Mouse (Mus musculus) erythroblast, adult 5-6 weeks (primary cell): ENCODE measurements around the gene Cbll1. TPM values are rescaled to one million over a fixed set of nuclear protein-coding genes. Genes with fewer than 3 reads are reported as not detected.
A peak's percentile ranks its signal among the peaks of the same experiment; 100 is the strongest.
"Not testable (repeated sequence)": the region's sequence is repeated elsewhere in the genome, so short reads cannot be mapped to it uniquely, and the experiment has no call there.

ENCODE experiments used
- ATAC-seq: replicated peaks from 2 replicates; pipeline ENCODE4 v1.8.0; 2016; ENCODE audit warnings: moderate number of reproducible peaks, mild to moderate bottlenecking, moderate TSS enrichment, inconsistent platforms; ENCODE audit not compliant: poor library complexity, low FRiP score, severe bottlenecking
- total RNA-seq, 2 experiments: library from RNA; stranded (forward) in 1 of 2; stranded (reverse) in 1 of 2; fragments of 150-400 nt in 1 of 2; fragments of 200-764, 138-1000 nt in 1 of 2; gene quantifications; 2 replicates each; pipeline versions ENCODE4 v1.2.3 to v1.2.4; 2015 to 2017; ENCODE audit warnings: low replicate concordance in 2 of 2

Gene Cbll1
- total RNA-seq, 2 experiments from 2014 or later, result 2.9 to 10.6 TPM

GRCm38 (mm10) chr12:31501266-31501665 is 1.9 kb upstream of the Cbll1 start:
- ATAC-seq, result no peak

- no peak for ATAC-seq
Observed at GRCm38 (mm10) chr12:31500196-31500595, 780 bp upstream of the Cbll1 start.

DNA sequence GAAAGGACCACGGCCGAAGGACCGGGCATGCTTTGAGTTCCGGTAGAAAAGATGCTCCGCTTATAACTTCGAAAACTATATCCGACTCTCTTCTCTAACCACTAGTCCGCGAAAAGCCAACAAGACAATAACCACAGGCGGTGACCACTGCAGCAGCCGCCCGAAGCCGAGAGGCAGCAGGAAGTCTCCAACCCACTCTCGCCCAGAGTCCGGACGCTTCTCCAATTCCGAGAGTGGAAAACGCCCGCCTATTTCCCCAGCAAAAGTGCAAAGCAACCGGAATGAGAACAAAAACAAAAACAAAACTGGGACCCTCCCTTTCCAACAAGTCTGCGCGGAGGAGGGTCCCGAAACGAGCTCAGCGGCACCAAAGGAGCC is 491 bp downstream of the Cbll1 start:
- ATAC-seq, result peak; percentile 33; the same call in 1 of the 2 replicates

- ATAC-seq, result no peak
Observed at GRCm38 (mm10) chr12:31486431-31486830, 13.0 kb downstream of the Cbll1 start.

GRCm38 (mm10) chr12:31478182-31478581 is 21.2 kb downstream of the Cbll1 start:
- not testable (repeated sequence) for ATAC-seq

GRCm38 (mm10) chr12:31462615-31463014 is 36.8 kb downstream of the Cbll1 start:
- ATAC-seq, result no peak

- ATAC-seq, result no peak
Observed at GRCm38 (mm10) chr12:31461371-31461770, 38.0 kb downstream of the Cbll1 start.

DNA sequence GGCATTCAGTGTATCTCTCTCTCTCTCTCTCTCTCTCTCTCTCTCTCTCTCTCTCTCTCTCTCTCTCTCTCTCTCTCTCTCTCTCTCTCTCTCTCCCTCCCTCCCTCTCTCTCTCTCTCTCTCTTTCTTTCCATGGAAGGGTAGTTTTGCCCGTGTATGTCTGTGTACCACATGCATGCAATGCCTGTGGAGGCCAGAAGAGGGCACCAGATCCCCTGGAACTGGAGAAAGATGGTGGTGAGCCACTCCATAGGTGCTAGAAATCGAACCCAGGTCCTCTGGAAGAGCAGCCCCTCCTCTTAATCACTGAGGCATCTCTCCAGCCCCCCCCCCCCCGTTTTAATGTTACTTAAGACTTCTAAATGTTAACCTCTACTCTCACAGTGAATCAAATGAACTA is 39.1 kb downstream of the Cbll1 start:
- not testable (repeated sequence) for ATAC-seq

- no peak for ATAC-seq
Observed at GRCm38 (mm10) chr12:31458474-31458873, 40.9 kb downstream of the Cbll1 start.

DNA sequence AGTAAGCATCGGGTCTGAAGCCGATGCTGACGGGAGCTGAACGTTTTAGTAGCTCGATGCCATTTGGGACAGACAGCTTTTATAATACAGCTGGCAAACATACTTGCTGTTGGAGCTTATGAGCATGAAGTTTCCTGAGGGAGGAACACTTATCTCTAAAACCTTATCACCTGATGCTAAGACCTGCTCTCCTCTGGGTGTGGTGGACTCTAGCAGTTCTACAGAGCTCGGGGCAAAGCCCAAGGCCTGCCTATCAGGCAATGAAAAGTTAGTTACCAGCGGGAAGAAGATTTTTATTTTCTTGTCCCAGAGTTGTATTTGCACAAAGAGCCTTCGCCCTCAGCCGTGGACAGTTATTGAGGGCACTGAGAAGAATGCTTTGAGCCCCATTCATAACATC is 43.1 kb downstream of the Cbll1 start:
- ATAC-seq, result no peak

- ATAC-seq, result no peak
Observed at GRCm38 (mm10) chr12:31449341-31449740, 50.1 kb downstream of the Cbll1 start.

- ATAC-seq, result no peak
Observed at GRCm38 (mm10) chr12:31444827-31445226, 54.6 kb downstream of the Cbll1 start.

DNA sequence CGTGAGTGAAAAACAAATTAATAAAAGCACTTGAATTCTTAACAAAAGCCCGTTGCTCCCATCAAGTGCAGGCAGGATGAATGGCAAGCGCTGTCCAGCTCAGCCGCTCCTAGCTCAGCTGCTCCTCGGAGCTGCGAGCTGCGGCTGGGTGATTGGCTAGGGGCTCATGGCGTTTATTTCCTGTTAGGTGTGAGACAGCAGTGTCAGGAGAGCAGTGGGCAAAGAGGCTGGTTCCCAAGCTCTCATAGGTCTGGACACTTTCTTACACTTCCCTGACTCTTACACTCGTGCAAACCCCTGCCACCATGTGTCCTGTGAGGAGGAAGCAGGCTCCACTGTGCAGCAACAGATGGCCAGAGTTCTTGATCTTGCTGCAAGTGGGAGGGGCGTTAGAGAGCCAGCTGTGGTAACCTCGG is 55.3 kb downstream of the Cbll1 start:
- no peak for ATAC-seq

DNA sequence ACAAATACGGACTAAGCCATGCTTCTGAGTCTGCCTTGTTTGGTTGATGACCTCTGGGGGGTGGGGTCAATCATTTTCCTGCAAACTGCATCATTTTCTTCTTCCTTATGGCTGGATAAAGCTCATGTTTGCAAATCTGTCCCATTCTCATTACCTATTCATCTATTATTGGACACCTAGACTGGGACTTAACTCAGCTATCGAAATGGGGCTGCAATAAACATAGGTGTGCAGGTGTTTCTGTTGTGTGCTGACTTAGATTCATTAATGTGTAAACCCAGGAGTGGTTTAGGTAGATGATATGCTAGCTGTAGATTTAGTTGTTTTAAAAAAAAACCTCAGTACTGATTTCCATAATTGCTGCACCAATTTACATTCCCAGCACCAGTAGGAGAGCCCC is 59.8 kb downstream of the Cbll1 start:
- no peak for ATAC-seq

DNA sequence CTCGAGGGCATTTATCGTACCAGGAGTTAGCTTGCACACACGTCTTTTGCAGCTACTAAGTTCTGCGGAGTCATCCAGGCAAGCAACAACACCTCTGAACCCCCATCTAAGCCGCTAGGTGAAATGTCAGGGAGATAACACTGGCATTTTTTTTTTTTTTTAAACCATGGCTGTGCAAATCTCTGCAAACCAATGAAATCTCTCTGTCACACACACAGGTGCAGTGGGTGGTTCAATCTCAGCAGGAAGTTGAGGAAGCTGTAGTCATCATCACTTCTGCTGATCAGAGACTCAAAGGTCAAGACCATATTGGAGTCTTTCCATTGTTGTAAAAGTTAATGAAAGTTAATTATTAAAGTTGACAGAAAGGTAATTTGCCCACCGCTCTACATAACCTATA is 61.6 kb downstream of the Cbll1 start:
- no peak for ATAC-seq

Other genes starting within 250 kb of the Cbll1 start
- gene Lamb1, start 234.4 kb downstream of the Cbll1 start, total RNA-seq (2015; ENCODE audit: low replicate concordance), result not detected in 2 replicates
- gene Lamb1, start 234.4 kb downstream of the Cbll1 start, total RNA-seq (2017; ENCODE audit: low replicate concordance), result 0.68 and 1.1 TPM in 2 replicates
- 31.5 and 37.2 TPM in 2 replicates for gene Dld, start 148.2 kb downstream of the Cbll1 start, total RNA-seq (2015; ENCODE audit: low replicate concordance)
- 37.6 and 38.5 TPM in 2 replicates for gene Dld, start 148.2 kb downstream of the Cbll1 start, total RNA-seq (2017; ENCODE audit: low replicate concordance)
- not detected in 2 replicates for gene Slc26a3, start 108.7 kb downstream of the Cbll1 start, total RNA-seq (2015; ENCODE audit: low replicate concordance)
- 0.34 TPM in 1 of 2 replicates, not detected in the other for gene Slc26a3, start 108.7 kb downstream of the Cbll1 start, total RNA-seq (2017; ENCODE audit: low replicate concordance)
- not detected in 2 replicates for gene Slc26a4, start 60.4 kb upstream of the Cbll1 start, total RNA-seq (2015; ENCODE audit: low replicate concordance)
- not detected in 2 replicates for gene Slc26a4, start 60.4 kb upstream of the Cbll1 start, total RNA-seq (2017; ENCODE audit: low replicate concordance)
- 13.2 and 25.0 TPM in 2 replicates for gene Bcap29, start 135.0 kb upstream of the Cbll1 start, total RNA-seq (2015; ENCODE audit: low replicate concordance)
- 5.7 and 6.7 TPM in 2 replicates for gene Bcap29, start 135.0 kb upstream of the Cbll1 start, total RNA-seq (2017; ENCODE audit: low replicate concordance)
- gene Dus4l, start 155.2 kb upstream of the Cbll1 start, total RNA-seq (2015; ENCODE audit: low replicate concordance), result 4.4 and 6.0 TPM in 2 replicates
- gene Dus4l, start 155.2 kb upstream of the Cbll1 start, total RNA-seq (2017; ENCODE audit: low replicate concordance), result 0.60 TPM in 1 of 2 replicates, not detected in the other
- gene Cog5, start 155.3 kb upstream of the Cbll1 start, total RNA-seq (2015; ENCODE audit: low replicate concordance), result 6.1 and 17.8 TPM in 2 replicates
- gene Cog5, start 155.3 kb upstream of the Cbll1 start, total RNA-seq (2017; ENCODE audit: low replicate concordance), result 17.7 and 19.9 TPM in 2 replicates
- not detected in 2 replicates for gene Gpr22, start 214.3 kb upstream of the Cbll1 start, total RNA-seq (2015; ENCODE audit: low replicate concordance)
- gene Gpr22, start 214.3 kb upstream of the Cbll1 start, total RNA-seq (2017; ENCODE audit: low replicate concordance), result 0.26 TPM in 1 of 2 replicates, not detected in the other